Mouse (Mus musculus) stomach, embryonic 15.5 days (tissue): Measurements from ENCODE around the gene Rem1. TPM values are rescaled to one million over a fixed set of nuclear protein-coding genes. Genes with fewer than 3 reads are reported as not detected.
A peak's percentile ranks its signal among the peaks of the same experiment; 100 is the strongest.

Experiments
- ATAC-seq: fragments of 200-750 bp; cut with Nextera tagmentation; 2 replicates; pipeline ENCODE4 v1.8.0; 2017; ENCODE audit warnings: low read depth, moderate number of reproducible peaks, moderate TSS enrichment; ENCODE audit not compliant: insufficient read depth, low FRiP score
- H3K27ac ChIP-seq: fragments of 300-500 bp; sonication (generic); 2 replicates; pipeline ENCODE4 v1.5.1; 2015; ENCODE audit warnings: mild to moderate bottlenecking, inconsistent platforms
- H3K27me3 ChIP-seq: fragments of 300-500 bp; sonication (generic); replicated peaks from 2 replicates; pipeline ENCODE4 v1.6.1; 2015; ENCODE audit warnings: inconsistent platforms
- H3K36me3 ChIP-seq: fragments of 300-500 bp; sonication (generic); 2 replicates; pipeline ENCODE4 v1.6.1; 2015; ENCODE audit warnings: inconsistent platforms
- H3K4me1 ChIP-seq: fragments of 300-500 bp; sonication (generic); 2 replicates; pipeline ENCODE4 v1.6.1; 2015; ENCODE audit warnings: inconsistent platforms
- H3K4me2 ChIP-seq: fragments of 300-500 bp; sonication (generic); 2 replicates; pipeline ENCODE4 v1.6.1; 2015; ENCODE audit warnings: mild to moderate bottlenecking, inconsistent platforms
- H3K4me3 ChIP-seq: fragments of 300-500 bp; sonication (generic); replicated peaks from 2 replicates; pipeline ENCODE4 v1.5.1; 2015; ENCODE audit warnings: inconsistent platforms
- H3K9ac ChIP-seq: fragments of 300-500 bp; sonication (generic); 2 replicates; pipeline ENCODE4 v1.6.1; 2015; ENCODE audit warnings: inconsistent platforms
- H3K9me3 ChIP-seq: fragments of 300-500 bp; sonication (generic); 2 replicates; pipeline ENCODE4 v1.6.1; 2016; ENCODE audit warnings: inconsistent platforms
- WGBS: fragments of 180-500 bp; shearing (Covaris S2); methylation state at CpG from one replicate; pipeline ENCODE4 v1.1.7; 2015; 5-methylcytosine and 5-hydroxymethylcytosine counted together
- polyA plus RNA-seq: library from polyadenylated mRNA; unstranded; fragments of >200 nt; fragmentation: Nextera tagmentation; extraction: Ambion mirVana; gene quantifications from 2 replicates; pipeline ENCODE4 v1.2.1, GENCODE M21; 2015

Gene Rem1
- polyA plus RNA-seq = 19.1 and 22.7 TPM in 2 replicates

- Histone ChIP-seq H3K9me3 (no peaks in the 10 kb centered on the region), H3K4me2 (peak within 1 kb of the TSS; percentile 63), H3K9ac (peak within 1 kb of the TSS; percentile 33; the same call in 1 of the 2 replicates), H3K4me3 (peak within 1 kb of the TSS; percentile 52), H3K36me3 (no peaks in the 10 kb centered on the region), H3K4me1 (peaks cover 12% of the 10 kb centered on the region; the same call in 1 of the 2 replicates), H3K27ac (peak within 1 kb of the TSS; percentile 58), H3K27me3 (peaks cover 18% of the 10 kb centered on the region)
- WGBS = 1% methylated on average over 59 of the region's 59 CpGs
- ATAC-seq = peak; percentile 78
These were observed at the start of gene Rem1 for GRCm38 (mm10) chr2:152626774-152627591. TSS of gene Rem1 (plus strand) at chr2:152626951.

- no peak within 1 kb of the TSS for H3K4me3 ChIP-seq
- 56% methylated on average over 7 of the region's 7 CpGs for WGBS
- H3K4me2 ChIP-seq = no peak within 1 kb of the TSS
- no peaks in the 10 kb centered on the region for H3K9me3 ChIP-seq
- no peak for ATAC-seq
- no peaks in the 10 kb centered on the region for H3K4me1 ChIP-seq
- no peak within 1 kb of the TSS for H3K27ac ChIP-seq
- H3K9ac ChIP-seq = no peak within 1 kb of the TSS
- no peaks in the 10 kb centered on the region for H3K36me3 ChIP-seq
- H3K27me3 ChIP-seq = no peaks in the 10 kb centered on the region
These were observed 46.6 kb upstream of the Rem1 start, which contains the start of gene Defb19 for GRCm38 (mm10) chr2:152580107-152580506. TSS of gene Defb19 (minus strand) at chr2:152580312.

GRCm38 (mm10) chr2:152580612-152581011, 46.1 kb upstream of the Rem1 start:
- H3K36me3 ChIP-seq = no peaks in the 10 kb centered on the region
- no peaks in the 10 kb centered on the region for H3K9me3 ChIP-seq
- no peak overlapping the region for H3K4me2 ChIP-seq
- H3K27me3 ChIP-seq = no peaks in the 10 kb centered on the region
- no peak overlapping the region for H3K9ac ChIP-seq
- WGBS = 76% methylated on average over 11 of the region's 11 CpGs
- no peak overlapping the region for H3K4me3 ChIP-seq
- H3K27ac ChIP-seq = no peak overlapping the region
- no peak for ATAC-seq
- H3K4me1 ChIP-seq = no peaks in the 10 kb centered on the region

GRCm38 (mm10) chr2:152586926-152587560, 39.7 kb upstream of the Rem1 start:
- Histone ChIP-seq H3K4me1 (no peaks in the 10 kb centered on the region), H3K36me3 (no peaks in the 10 kb centered on the region), H3K9ac (no peak overlapping the region), H3K27me3 (no peaks in the 10 kb centered on the region), H3K4me3 (no peak overlapping the region), H3K9me3 (no peaks in the 10 kb centered on the region), H3K27ac (no peak overlapping the region), H3K4me2 (no peak overlapping the region)
- ATAC-seq = no peak
- whole genome bisulfite sequencing = 72% methylated on average over 4 of the region's 4 CpGs

GRCm38 (mm10) chr2:152588450-152588849, 38.3 kb upstream of the Rem1 start:
- Histone ChIP-seq H3K27me3 (no peaks in the 10 kb centered on the region), H3K9ac (no peak overlapping the region), H3K4me2 (no peak overlapping the region), H3K9me3 (no peaks in the 10 kb centered on the region), H3K36me3 (no peaks in the 10 kb centered on the region), H3K27ac (no peak overlapping the region), H3K4me1 (no peaks in the 10 kb centered on the region), H3K4me3 (no peak overlapping the region)
- WGBS = 27% methylated on average over 2 of the region's 2 CpGs
- no peak for ATAC-seq

GRCm38 (mm10) chr2:152589021-152589420, 37.7 kb upstream of the Rem1 start:
- no peak overlapping the region for H3K27ac ChIP-seq
- no peak overlapping the region for H3K4me2 ChIP-seq
- no peak overlapping the region for H3K4me3 ChIP-seq
- no peaks in the 10 kb centered on the region for H3K27me3 ChIP-seq
- no peaks in the 10 kb centered on the region for H3K4me1 ChIP-seq
- no peaks in the 10 kb centered on the region for H3K36me3 ChIP-seq
- no peak for ATAC-seq
- H3K9me3 ChIP-seq = no peaks in the 10 kb centered on the region
- H3K9ac ChIP-seq = no peak overlapping the region
- WGBS = 35% methylated on average over 6 of the region's 6 CpGs

GRCm38 (mm10) chr2:152599299-152599698, 27.5 kb upstream of the Rem1 start, which contains the start of gene Defb45:
TSS of gene Defb45 (minus strand) at chr2:152599399.
- Histone ChIP-seq H3K9me3 (no peaks in the 10 kb centered on the region), H3K27ac (no peak within 1 kb of the TSS), H3K36me3 (no peaks in the 10 kb centered on the region), H3K4me3 (no peak within 1 kb of the TSS), H3K9ac (no peak within 1 kb of the TSS), H3K27me3 (no peaks in the 10 kb centered on the region), H3K4me2 (no peak within 1 kb of the TSS), H3K4me1 (no peaks in the 10 kb centered on the region)
- ATAC-seq = no peak
- WGBS = 59% methylated on average over 7 of the region's 7 CpGs

- Histone ChIP-seq H3K4me1 (no peaks in the 10 kb centered on the region), H3K4me2 (no peak overlapping the region), H3K9me3 (no peaks in the 10 kb centered on the region), H3K27ac (no peak overlapping the region), H3K36me3 (no peaks in the 10 kb centered on the region), H3K9ac (no peak overlapping the region), H3K4me3 (no peak overlapping the region), H3K27me3 (no peaks in the 10 kb centered on the region)
- whole genome bisulfite sequencing = 60% methylated on average over 6 of the region's 6 CpGs
- no peak for ATAC-seq
These were observed 26.7 kb upstream of the Rem1 start for GRCm38 (mm10) chr2:152600076-152600475.

- WGBS = 71% methylated on average over 4 of the region's 4 CpGs
- Histone ChIP-seq H3K4me1 (no peaks in the 10 kb centered on the region), H3K27me3 (no peaks in the 10 kb centered on the region), H3K9me3 (no peaks in the 10 kb centered on the region), H3K36me3 (no peaks in the 10 kb centered on the region), H3K9ac (no peak overlapping the region), H3K27ac (no peak overlapping the region), H3K4me2 (no peak overlapping the region), H3K4me3 (no peak overlapping the region)
- ATAC-seq = no peak
These were observed 25.3 kb upstream of the Rem1 start for GRCm38 (mm10) chr2:152601275-152601960.

GRCm38 (mm10) chr2:152604057-152604456, 22.7 kb upstream of the Rem1 start, which contains the start of gene Defb36:
TSS of gene Defb36 (plus strand) at chr2:152604327.
- no peak within 1 kb of the TSS for H3K4me2 ChIP-seq
- no peaks in the 10 kb centered on the region for H3K9me3 ChIP-seq
- ATAC-seq = no peak
- no peaks in the 10 kb centered on the region for H3K36me3 ChIP-seq
- H3K27me3 ChIP-seq = no peaks in the 10 kb centered on the region
- H3K27ac ChIP-seq = no peak within 1 kb of the TSS
- H3K4me1 ChIP-seq = no peaks in the 10 kb centered on the region
- no peak within 1 kb of the TSS for H3K9ac ChIP-seq
- no peak within 1 kb of the TSS for H3K4me3 ChIP-seq
- 82% methylated on average over 15 of the region's 15 CpGs for WGBS

GRCm38 (mm10) chr2:152607746-152608145, 19.0 kb upstream of the Rem1 start:
- H3K4me2 ChIP-seq = no peak overlapping the region
- H3K4me3 ChIP-seq = no peak overlapping the region
- ATAC-seq = no peak
- H3K4me1 ChIP-seq = no peaks in the 10 kb centered on the region
- H3K9ac ChIP-seq = no peak overlapping the region
- H3K27me3 ChIP-seq = no peaks in the 10 kb centered on the region
- H3K27ac ChIP-seq = no peak overlapping the region
- WGBS = 31% methylated on average over 6 of the region's 6 CpGs
- H3K9me3 ChIP-seq = no peaks in the 10 kb centered on the region
- H3K36me3 ChIP-seq = no peaks in the 10 kb centered on the region

GRCm38 (mm10) chr2:152608719-152609118, 18.0 kb upstream of the Rem1 start:
- H3K4me3 ChIP-seq = no peak overlapping the region
- no peak overlapping the region for H3K4me2 ChIP-seq
- no peak overlapping the region for H3K27ac ChIP-seq
- no peaks in the 10 kb centered on the region for H3K4me1 ChIP-seq
- no peaks in the 10 kb centered on the region for H3K36me3 ChIP-seq
- ATAC-seq = no peak
- H3K9ac ChIP-seq = no peak overlapping the region
- H3K9me3 ChIP-seq = no peaks in the 10 kb centered on the region
- no peaks in the 10 kb centered on the region for H3K27me3 ChIP-seq
- WGBS = 91% methylated on average over 1 of the region's 1 CpGs
